Mouse (Mus musculus) bone marrow, adult 2 months (tissue): ENCODE results near the gene Klk8.

Source experiments
- CTCF ChIP-seq: fragments of 200-500 bp; IDR thresholded peaks from 2 replicates; pipeline ENCODE4 v1.5.1; 2011; ENCODE audit warnings: low read length, control low read depth; ENCODE audit not compliant: control insufficient read depth, insufficient read depth
- POLR2A ChIP-seq: fragments of 200-500 bp; IDR thresholded peaks from 2 replicates; pipeline ENCODE4 v1.6.1; 2011; ENCODE audit warnings: low read depth, mild to moderate bottlenecking, control low read depth, low read length, borderline replicate concordance; ENCODE audit not compliant: control insufficient read depth

DNA sequence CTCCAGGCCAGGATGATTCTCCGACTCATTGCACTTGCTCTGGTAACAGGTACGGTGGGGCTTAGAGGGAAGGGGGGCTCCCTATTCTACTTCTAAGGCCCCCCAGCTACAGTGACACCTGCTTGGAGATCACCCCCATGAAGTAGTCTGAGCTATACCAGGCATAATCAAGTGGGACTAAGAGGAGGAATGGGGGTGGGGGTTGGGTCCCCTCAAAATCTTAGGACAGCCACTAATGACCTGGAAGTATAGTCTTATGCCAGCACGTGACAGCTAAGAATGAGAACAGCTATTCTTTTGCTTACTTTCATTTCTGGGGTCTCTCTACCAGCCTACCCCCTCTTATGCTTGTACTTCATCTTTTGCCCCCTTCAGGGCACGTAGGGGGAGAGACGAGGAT lies 20.9 kb upstream of the Klk8 start:
- TF ChIP-seq POLR2A (no peak), CTCF (no peak)
